Mouse (Mus musculus) embryonic stem cell, embryonic (primary cell): ENCODE measurements at regions not wholly inside any gene's neighbourhood (a gene's known extent, or its start where the extent isn't known, plus 50 kb on each side); places are given as distances from the start of the nearest gene placed in this dataset.

ENCODE experiments used
- CTCF ChIA-PET, 4 experiments: fragments of 300-600 bp in 2 of 4; fragments of 350-600 bp in 2 of 4; sonication (Branson Sonifier 250); formaldehyde crosslinking; loops; one replicate each; lab custom pipeline; 2022; ENCODE audit warnings: inconsistent platforms in 2 of 4; lab: Charles Lee
- POLR2A ChIA-PET, 4 experiments: fragments of 300-600 bp in 2 of 4; fragments of 350-600 bp in 2 of 4; sonication (Branson Sonifier 250); formaldehyde crosslinking; loops; one replicate each; lab custom pipeline; 2022; ENCODE audit warnings: antibody characterized with exemption in 4 of 4, inconsistent platforms in 1 of 4; lab: Charles Lee

- ChIA-PET POLR2A (no interaction called here), CTCF (no interaction called here)
Observed at GRCm38 (mm10) chr17:93260366-93261205, 61.8 kb downstream of the Adcyap1 start.

DNA sequence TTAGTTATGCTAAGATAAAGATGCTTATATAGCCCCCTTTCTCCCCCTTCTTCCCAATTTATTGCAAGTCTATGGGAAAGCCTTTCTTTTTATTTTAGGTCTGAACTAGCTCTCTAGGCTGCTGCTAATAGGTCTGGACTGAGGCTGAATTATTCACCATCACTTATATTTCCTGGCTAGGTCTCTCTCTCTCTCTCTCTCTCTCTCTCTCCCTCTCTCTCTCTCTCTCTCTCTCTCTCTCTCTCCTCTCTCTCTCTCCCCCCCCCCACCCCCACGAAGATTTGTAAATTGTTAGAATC lies 62.3 kb downstream of the Adcyap1 start:
- POLR2A ChIA-PET, result no interaction called here
- CTCF ChIA-PET, result no interaction called here

DNA sequence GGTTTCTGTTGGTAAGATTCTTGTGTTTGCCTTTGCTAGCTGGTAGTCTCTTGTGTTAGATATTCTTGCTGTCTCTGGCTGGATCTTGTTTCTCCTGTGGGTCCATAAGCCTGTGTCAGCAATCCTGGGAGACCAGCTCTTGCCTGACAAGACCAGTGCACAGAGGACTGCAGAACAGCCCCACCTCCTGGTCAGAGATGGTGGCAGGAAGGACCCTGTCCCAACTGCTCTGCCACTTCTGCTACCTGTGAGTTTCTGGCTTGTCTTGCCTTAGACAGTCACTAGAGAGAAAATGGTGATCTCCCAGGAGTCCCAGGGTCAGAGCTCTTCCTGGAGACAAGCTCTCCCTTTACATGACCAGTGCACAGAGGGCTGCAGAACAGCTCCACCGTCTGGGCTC lies 107.3 kb downstream of the Adcyap1 start:
- ChIA-PET CTCF (interaction anchor here (0.6 to 1.0 kb wide), 9 partner anchors 10 to 147 kb away, joined by 3 to 4 read pairs (median 3); no protein-coding TSS in a partner anchor), POLR2A (no interaction called here)

DNA sequence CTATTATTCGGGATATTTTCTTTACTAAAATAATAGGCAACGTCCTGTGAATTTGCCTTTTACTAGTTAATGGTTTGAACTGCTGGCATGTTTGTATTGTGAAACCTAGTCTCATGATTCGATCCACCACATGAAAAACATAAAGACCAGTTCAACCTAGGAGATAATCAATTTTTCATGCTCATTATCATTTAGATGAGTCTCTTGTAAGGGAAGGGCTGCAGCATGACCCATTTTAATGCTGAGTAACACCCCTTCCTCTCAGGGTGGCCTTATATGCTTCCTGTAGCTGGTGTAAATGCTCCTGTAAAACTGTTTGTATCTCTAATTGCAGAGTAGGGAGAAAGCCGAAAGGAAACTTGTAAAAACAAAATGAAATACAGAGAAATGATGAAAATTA lies 113.3 kb downstream of the Adcyap1 start:
- ChIA-PET POLR2A (interaction anchor here in 1 of 4 experiments (0.5 kb wide), 1 partner anchor 112 kb away, joined by 3 read pairs; no protein-coding TSS in a partner anchor), CTCF (no interaction called here)

DNA sequence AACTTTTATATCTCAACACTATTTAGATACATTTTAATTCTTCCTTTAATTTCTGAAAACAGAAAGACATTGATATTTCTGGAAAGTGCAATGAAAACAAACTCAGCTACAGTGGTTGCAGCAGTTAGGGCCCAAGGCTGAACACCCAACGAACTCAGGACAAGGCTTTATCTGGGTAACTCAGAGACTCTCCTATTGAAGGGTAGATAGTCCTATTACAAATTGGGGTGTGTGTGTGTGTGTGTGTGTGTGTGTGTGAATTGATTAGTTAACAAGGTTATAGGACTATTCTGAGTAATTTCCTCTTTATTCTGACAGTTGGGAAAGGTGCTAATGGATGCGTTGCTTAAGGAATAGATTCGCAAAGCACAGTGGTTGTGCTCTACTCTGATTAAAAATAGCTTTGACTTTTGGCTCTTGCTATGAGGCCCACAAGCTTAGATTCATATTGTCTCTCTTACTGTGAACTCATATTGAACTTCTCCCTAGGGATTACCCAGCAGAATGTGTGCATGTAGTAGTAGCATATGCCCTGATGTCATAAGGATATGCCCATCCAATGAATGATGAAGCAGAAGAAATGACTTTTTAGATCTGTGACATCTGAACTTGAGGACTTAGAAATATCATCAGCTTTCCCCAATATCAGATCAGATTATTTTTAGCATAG lies 114.0 kb downstream of the Adcyap1 start:
- ChIA-PET CTCF (no interaction called here), POLR2A (interaction anchor here (0.5 to 1.3 kb wide), 6 partner anchors 9 to 155 kb away, joined by 3 to 7 read pairs (median 3); no protein-coding TSS in a partner anchor)

- POLR2A ChIA-PET, result interaction anchor here (0.8 to 1.3 kb wide), 6 partner anchors 8 to 156 kb away, joined by 3 to 7 read pairs (median 3); no protein-coding TSS in a partner anchor
- CTCF ChIA-PET, result no interaction called here
Observed at GRCm38 (mm10) chr17:93313310-93313688, 114.5 kb downstream of the Adcyap1 start.

DNA sequence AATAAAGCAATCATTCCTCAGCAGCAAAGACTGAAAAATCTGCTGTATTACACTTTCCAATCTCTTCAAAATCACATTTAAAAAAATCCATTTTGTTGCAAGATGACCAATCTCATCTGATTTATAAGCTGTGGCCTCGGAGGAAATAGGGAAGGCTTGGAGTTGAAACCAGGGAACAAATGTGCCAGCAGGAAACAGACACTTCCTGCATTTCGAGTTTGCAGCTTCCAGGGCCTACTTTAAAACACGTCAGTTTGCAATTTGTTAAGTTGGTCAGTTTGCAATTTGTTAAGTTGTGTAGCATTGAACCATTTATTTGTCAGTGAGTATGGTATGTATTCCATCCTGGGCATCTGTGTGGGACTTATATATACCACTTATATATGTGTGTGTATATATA lies 115.3 kb downstream of the Adcyap1 start:
- CTCF ChIA-PET, result no interaction called here
- POLR2A ChIA-PET, result interaction anchor here in 1 of 4 experiments (1.0 kb wide), 1 partner anchor 8 kb away, joined by 3 read pairs; no protein-coding TSS in a partner anchor

DNA sequence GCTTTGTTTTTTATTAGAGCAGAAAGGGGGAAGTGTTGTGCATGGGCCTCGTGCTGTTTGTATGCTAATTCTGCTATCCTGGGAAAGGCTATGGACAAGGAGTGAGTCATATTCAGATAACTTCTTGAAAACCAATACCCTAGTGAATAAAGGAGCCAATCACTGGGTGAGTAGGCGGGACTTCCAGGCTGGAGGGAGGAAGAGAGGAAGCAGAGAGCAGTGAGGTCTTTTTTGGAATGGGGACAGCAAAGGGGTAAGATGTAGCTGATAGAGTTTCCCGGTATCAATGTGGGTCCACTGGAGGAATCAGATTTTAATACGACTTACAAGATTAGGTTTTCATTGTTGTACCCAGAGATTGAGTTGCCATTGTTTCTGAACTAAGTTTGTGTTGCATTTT lies 122.7 kb downstream of the Adcyap1 start:
- CTCF ChIA-PET, result interaction anchor here in 1 of 4 experiments (1.5 kb wide), 1 partner anchor 16 kb away, joined by 3 read pairs; no protein-coding TSS in a partner anchor
- POLR2A ChIA-PET, result interaction anchor here in 2 of 4 experiments (0.6 to 1.5 kb wide), 2 partner anchors 8 kb away, joined by 3 to 5 read pairs; no protein-coding TSS in a partner anchor

GRCm38 (mm10) chr17:93337576-93337975 lies 138.8 kb downstream of the Adcyap1 start:
- POLR2A ChIA-PET, result no interaction called here
- CTCF ChIA-PET, result no interaction called here

- ChIA-PET CTCF (no interaction called here), POLR2A (no interaction called here)
Observed at GRCm38 (mm10) chr17:93355238-93355637, 156.4 kb downstream of the Adcyap1 start.

DNA sequence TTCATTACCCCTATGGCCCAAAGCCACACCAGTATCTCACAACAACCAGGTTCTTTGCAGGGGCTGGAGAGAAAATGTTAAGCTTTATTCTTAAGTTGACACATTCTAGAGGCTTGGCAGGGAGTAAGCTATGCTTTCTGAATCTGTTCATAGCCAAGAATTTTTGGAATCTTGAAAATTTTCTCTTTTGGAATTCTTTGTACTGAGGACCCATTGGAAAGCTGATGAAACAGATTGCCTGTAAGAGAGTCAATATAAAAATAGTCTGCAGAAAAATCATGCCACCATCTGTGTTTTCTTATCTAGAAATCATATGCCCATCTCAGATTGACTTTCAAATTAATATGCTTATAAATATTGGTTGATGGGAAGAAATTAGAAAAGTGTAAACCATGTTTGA lies 164.1 kb downstream of the Adcyap1 start:
- ChIA-PET POLR2A (no interaction called here), CTCF (no interaction called here)

- POLR2A ChIA-PET, result no interaction called here
- CTCF ChIA-PET, result no interaction called here
Observed at GRCm38 (mm10) chr17:93377453-93378091, 178.8 kb downstream of the Adcyap1 start.

DNA sequence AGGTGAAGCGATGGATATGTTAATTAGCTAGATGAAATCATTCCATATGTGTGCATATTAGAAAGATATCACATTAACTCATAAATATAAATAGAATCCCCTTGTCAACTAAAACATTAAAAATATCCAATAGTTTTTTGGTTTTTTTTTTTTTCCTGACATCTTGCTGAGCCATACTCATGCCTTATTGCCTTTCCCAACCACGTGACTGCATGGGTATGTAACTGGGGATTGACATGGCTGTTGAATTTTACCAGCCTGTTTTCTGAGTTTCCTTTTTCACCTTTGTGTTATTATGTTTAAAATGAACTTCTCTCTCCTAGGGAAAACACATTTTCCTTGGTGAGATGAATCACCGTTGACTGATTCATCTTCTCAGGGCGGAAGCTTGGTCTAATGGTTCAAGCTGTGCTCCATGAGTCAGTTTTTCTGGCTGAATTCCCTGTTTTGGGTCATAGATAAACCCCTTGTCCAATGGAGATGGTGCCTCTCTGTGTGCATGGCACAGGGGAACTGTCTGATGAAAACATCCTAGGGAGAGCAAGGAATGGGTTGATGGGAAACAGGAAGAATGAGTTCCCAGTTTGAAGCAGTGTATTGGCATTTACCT lies 181.1 kb downstream of the Adcyap1 start:
- POLR2A ChIA-PET, result no interaction called here
- CTCF ChIA-PET, result no interaction called here

DNA sequence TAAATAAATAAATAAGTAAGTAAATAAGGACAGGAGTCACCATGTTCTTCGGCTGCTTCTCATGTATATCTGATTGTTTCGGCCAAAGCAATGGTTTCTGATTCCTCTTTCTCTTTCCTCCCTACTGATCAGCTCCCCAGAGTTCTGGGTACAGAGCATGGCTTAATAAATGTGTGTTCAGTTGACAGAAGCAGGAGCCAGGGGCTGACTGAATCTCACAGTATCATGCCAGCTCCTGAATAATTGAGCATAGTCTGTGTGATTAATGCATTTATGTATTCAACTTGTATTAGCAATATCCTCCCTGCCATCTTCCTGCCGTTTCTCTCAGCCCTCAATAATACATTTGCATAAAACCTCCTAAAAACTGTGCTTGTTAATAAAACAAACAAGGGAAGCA lies 191.4 kb downstream of the Adcyap1 start:
- ChIA-PET CTCF (interaction anchor here in 1 of 4 experiments (0.5 kb wide), 1 partner anchor 345 kb away, joined by 5 read pairs; no protein-coding TSS in a partner anchor), POLR2A (no interaction called here)

DNA sequence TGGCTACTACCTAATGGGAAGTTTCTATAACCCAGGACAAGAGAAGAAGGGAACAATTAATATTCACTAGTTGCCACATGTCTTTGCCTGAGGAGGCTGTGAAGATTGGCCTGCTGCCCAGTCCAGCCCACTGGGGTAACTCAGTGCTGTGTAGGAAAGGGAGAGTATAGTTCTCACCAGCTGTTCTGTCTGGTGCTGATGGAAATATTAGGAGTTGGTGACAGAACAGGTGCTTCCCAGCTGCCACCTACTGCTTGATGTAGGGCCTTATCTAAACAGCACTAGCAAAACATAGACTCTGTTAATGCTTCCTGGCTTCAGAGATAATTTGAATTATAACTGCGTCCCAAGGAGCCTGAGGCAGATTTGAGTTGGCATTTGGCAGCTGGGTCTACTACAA lies 210.5 kb downstream of the Adcyap1 start:
- POLR2A ChIA-PET, result no interaction called here

More for the DNA sequence above, 210.5 kb downstream of the Adcyap1 start:
- CTCF ChIA-PET, result no interaction called here
